Mouse (Mus musculus) limb, embryonic 11.5 days (tissue): ENCODE measurements around the gene Hyal6. TPM values are rescaled to one million over a fixed set of nuclear protein-coding genes. Genes with fewer than 3 reads are reported as not detected.

ENCODE experiments used
- ATAC-seq: fragments of 200-750 bp; cut with Nextera tagmentation; 2 replicates; pipeline ENCODE4 v1.8.0; 2017; ENCODE audit warnings: low read depth; ENCODE audit not compliant: insufficient number of reproducible peaks, low FRiP score, low TSS enrichment
- DNase-seq: peaks from one replicate; pipeline ENCODE4 v3.0.0-alpha.2; 2015; ENCODE audit warnings: low spot score
- H3K27ac ChIP-seq: fragments of 300-500 bp; sonication (generic); replicated peaks from 2 replicates; pipeline ENCODE4 v1.5.1; 2014; ENCODE audit warnings: low read depth, mild to moderate bottlenecking, low read length
- H3K27me3 ChIP-seq: fragments of 300-500 bp; sonication (generic); 2 replicates; pipeline ENCODE4 v1.6.1; 2014; ENCODE audit warnings: mild to moderate bottlenecking, low read length, mixed read lengths; ENCODE audit not compliant: control insufficient read depth, insufficient read depth
- H3K36me3 ChIP-seq: fragments of 300-500 bp; sonication (generic); 2 replicates; pipeline ENCODE4 v1.6.1; 2014; ENCODE audit warnings: mild to moderate bottlenecking, low read length, moderate library complexity, mixed read lengths; ENCODE audit not compliant: control insufficient read depth, insufficient read depth
- H3K4me1 ChIP-seq: fragments of 300-500 bp; sonication (generic); 2 replicates; pipeline ENCODE4 v1.6.1; 2014; ENCODE audit warnings: low read length, mixed read lengths; ENCODE audit not compliant: control insufficient read depth, insufficient read depth
- H3K4me2 ChIP-seq: fragments of 300-500 bp; sonication (generic); 2 replicates; pipeline ENCODE4 v1.6.1; 2014; ENCODE audit warnings: low read depth, mild to moderate bottlenecking, moderate library complexity; ENCODE audit not compliant: severe bottlenecking
- H3K4me3 ChIP-seq: fragments of 300-500 bp; sonication (generic); 2 replicates; pipeline ENCODE4 v1.5.1; 2014; ENCODE audit warnings: low read depth, low read length
- H3K9ac ChIP-seq: fragments of 300-500 bp; sonication (generic); 2 replicates; pipeline ENCODE4 v1.6.1; 2014; ENCODE audit warnings: mild to moderate bottlenecking, low read length
- H3K9me3 ChIP-seq: fragments of 300-500 bp; sonication (generic); 2 replicates; pipeline ENCODE4 v1.6.1; 2016; ENCODE audit warnings: low read length; ENCODE audit not compliant: control insufficient read depth
- WGBS: fragments of 180-500 bp; shearing (Covaris S2); extraction: QIAGEN DNeasy Blood & Tissue Kit; methylation state at CpG from one replicate; pipeline ENCODE4 v1.1.7; 2014; 5-methylcytosine and 5-hydroxymethylcytosine counted together
- polyA plus RNA-seq: library from polyadenylated mRNA; unstranded; fragments of >200 nt; fragmentation: Nextera tagmentation; extraction: Ambion mirVana; gene quantifications from 2 replicates; pipeline ENCODE4 v1.2.1, GENCODE M21; 2014

Hyal6 gene
- polyA plus RNA-seq, 1 experiment from 2014 or later, result not detected

DNA sequence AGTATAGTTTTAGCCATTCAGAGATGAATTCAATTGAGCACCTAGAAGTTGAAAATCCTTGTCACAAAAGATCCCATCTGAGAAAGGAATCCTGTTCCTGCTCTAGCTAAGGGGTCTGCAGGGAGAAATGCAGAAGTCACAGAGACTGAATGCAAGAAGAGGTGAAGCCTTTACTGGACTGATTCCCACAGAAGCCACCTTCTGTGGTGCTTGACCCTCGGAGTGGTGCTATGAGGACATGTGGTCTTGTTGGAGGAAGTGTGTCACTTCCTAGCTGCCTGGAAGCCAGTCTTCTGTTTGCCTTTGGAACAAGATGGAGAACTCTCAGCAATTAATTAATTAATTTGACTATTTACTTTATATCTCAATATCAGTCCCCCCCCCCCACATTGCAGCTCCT lies 4.9 kb upstream of the Hyal6 start:
- no peak overlapping the region for H3K4me2 ChIP-seq
- no peaks in the 10 kb centered on the region for H3K36me3 ChIP-seq
- no peak for ATAC-seq
- no peak overlapping the region for H3K4me3 ChIP-seq
- WGBS, result 95% methylated on average over 1 of the region's 1 CpGs
- no peaks in the 10 kb centered on the region for H3K9me3 ChIP-seq
- no peaks in the 10 kb centered on the region for H3K27me3 ChIP-seq
- no peak for DNase-seq
- H3K4me1 ChIP-seq, result no peaks in the 10 kb centered on the region
- H3K9ac ChIP-seq, result no peak overlapping the region
- no peak overlapping the region for H3K27ac ChIP-seq

DNA sequence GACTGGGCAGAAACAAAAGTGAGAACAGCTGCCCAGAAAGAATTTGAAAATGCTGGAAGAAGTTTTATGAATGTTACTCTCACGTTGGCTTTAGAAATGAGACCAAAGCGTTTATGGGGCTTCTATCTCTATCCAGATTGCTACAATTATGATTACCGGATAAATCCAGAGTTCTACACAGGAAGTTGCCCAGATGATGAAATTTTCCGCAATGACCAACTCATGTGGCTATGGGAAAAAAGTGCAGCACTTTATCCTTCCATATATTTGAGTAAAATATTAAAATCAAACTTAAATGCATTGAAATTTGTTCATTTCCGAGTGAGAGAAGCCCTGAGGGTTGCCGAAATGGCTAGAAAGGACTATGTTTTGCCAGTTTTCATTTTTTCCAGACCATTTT lies 1.5 kb downstream of the Hyal6 start:
- Histone ChIP-seq H3K4me3 (no peak overlapping the region), H3K9me3 (no peaks in the 10 kb centered on the region), H3K36me3 (no peaks in the 10 kb centered on the region), H3K27ac (no peak overlapping the region), H3K4me2 (no peak overlapping the region), H3K4me1 (no peaks in the 10 kb centered on the region), H3K9ac (no peak overlapping the region), H3K27me3 (no peaks in the 10 kb centered on the region)
- 84% methylated on average over 6 of the region's 6 CpGs for WGBS
- no peak for ATAC-seq
- no peak for DNase-seq

DNA sequence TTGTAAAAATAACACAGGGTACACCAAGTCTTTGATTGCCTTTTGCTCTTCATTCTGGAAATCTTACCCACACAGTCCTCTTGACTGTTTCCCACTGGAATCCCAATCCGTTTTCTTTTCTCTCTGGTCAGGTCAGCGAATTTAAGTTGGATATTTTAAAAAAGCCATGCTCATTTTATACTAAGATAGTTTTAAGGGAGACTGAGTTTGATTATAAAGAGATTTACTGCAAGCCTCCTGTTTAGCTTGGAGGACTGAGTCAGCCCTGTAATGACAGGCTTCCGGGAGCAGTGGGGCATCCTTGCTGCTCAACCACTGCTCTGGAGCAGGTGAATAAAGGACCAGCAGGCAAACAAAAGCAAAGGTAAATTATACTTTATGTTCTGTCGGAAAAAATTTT lies 15.0 kb downstream of the Hyal6 start, which contains the start of gene Hyal4:
Gene Hyal4 (plus strand): TSS at position 301 of the 400 bp plus-strand sequence.
- H3K4me3 ChIP-seq, result no peak within 1 kb of the TSS
- no peaks in the 10 kb centered on the region for H3K4me1 ChIP-seq
- H3K27ac ChIP-seq, result no peak within 1 kb of the TSS
- no peaks in the 10 kb centered on the region for H3K9me3 ChIP-seq
- H3K9ac ChIP-seq, result no peak within 1 kb of the TSS
- ATAC-seq (no peak), DNase-seq (no peak)
- H3K4me2 ChIP-seq, result no peak within 1 kb of the TSS
- 83% methylated on average over 4 of the region's 4 CpGs for WGBS
- no peaks in the 10 kb centered on the region for H3K27me3 ChIP-seq
- H3K36me3 ChIP-seq, result no peaks in the 10 kb centered on the region

DNA sequence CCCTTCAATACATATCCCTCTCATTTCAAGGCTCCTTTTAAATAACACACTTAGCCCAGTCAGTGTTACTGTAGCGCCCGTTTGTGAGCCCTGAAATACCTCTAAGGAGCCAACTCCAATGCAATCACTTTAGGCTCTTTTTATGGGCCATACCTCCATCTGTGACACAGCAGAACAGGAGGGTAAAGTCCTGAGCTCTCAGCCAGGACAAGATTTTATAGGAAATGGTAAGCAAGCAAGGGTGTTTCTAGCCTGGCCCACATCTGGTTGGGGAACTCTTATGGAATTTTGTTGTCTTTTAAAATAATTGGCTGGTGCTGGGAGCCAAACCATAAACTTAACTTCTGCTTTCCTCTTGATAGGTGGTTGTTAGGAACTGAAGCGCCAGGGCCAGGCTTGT lies 26.2 kb downstream of the Hyal6 start:
- no peaks in the 10 kb centered on the region for H3K27me3 ChIP-seq
- H3K27ac ChIP-seq, result no peak overlapping the region
- no peak overlapping the region for H3K9ac ChIP-seq
- no peak for DNase-seq
- H3K4me3 ChIP-seq, result no peak overlapping the region
- ATAC-seq, result 0 out of 2 replicates have a peak, but pooled peaks have one; percentile 60
- WGBS, result 63% methylated on average over 3 of the region's 3 CpGs
- H3K4me1 ChIP-seq, result no peaks in the 10 kb centered on the region
- no peak overlapping the region for H3K4me2 ChIP-seq
- H3K36me3 ChIP-seq, result no peaks in the 10 kb centered on the region
- no peaks in the 10 kb centered on the region for H3K9me3 ChIP-seq

DNA sequence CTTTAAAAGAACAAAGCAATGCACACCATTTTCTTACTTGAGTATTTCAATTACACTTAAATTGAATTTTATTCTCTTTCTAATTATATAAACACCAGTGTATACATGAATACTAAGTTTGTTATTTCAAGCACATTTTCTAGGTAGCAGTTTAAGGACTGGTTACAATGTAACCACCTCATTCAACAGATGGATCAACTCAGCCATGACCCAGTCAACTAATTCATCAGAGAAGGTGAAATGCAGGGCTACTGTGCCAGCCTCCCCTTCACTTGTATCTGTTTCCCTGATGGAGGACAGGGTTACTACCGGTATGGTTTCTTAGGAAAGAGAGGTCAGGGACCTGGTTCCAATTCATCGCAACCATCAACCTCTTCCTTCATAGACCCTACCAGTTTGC lies 33.2 kb downstream of the Hyal6 start:
- Histone ChIP-seq H3K27ac (no peak overlapping the region), H3K4me1 (no peaks in the 10 kb centered on the region), H3K9me3 (no peaks in the 10 kb centered on the region), H3K27me3 (no peaks in the 10 kb centered on the region), H3K4me3 (no peak overlapping the region), H3K36me3 (no peaks in the 10 kb centered on the region), H3K9ac (no peak overlapping the region), H3K4me2 (no peak overlapping the region)
- no peak for DNase-seq
- 78% methylated on average over 2 of the region's 2 CpGs for WGBS
- ATAC-seq, result no peak

DNA sequence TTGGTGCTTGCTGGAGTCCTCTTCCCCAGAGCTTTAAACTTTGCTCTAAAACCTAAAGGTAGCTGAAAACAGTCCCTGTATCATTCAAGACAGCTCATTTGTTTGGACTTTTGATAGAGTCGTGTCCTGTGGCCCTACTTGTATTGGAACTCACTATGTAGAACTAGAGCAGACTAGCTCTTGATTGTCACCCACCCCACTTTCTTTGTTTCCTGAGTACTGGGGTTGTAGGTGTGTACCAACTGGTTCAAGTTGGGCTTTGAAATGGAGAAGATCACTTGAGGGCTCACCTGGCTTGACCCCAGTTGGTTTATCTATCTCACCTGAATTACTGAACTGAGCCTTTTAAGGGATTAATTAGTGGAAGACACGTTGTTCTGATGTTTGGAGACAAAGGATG lies 46.1 kb downstream of the Hyal6 start:
- H3K4me2 ChIP-seq, result no peak overlapping the region
- H3K9ac ChIP-seq, result no peak overlapping the region
- DNase-seq, result no peak
- no peaks in the 10 kb centered on the region for H3K36me3 ChIP-seq
- WGBS, result 56% methylated on average over 2 of the region's 2 CpGs
- H3K4me3 ChIP-seq, result no peak overlapping the region
- no peaks in the 10 kb centered on the region for H3K4me1 ChIP-seq
- H3K27me3 ChIP-seq, result no peaks in the 10 kb centered on the region
- no peak overlapping the region for H3K27ac ChIP-seq
- no peak for ATAC-seq
- H3K9me3 ChIP-seq, result no peaks in the 10 kb centered on the region

DNA sequence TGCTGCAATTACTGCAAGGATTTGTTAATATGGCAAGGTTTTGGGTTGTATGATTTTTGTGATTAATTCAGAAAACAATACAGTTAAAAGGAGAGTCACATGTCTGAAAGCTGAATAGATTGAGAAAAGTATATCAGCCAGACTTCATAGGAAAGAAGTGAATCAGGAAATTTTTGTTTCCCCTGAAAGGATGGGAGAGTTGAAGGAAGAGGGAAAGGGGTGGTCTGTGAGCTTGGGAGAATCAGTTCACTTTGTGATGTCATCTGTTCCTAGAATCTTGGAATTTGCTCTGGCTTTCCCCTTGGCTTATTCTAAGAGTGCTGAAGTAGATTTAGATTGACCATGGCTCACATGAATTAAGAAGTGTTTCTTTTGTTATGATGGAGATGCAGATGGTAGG lies 57.8 kb downstream of the Hyal6 start, which contains the start of gene Spam1:
Gene Spam1 (plus strand): TSS at position 301 of the 400 bp plus-strand sequence.
- no peak within 1 kb of the TSS for H3K4me3 ChIP-seq
- no peaks in the 10 kb centered on the region for H3K36me3 ChIP-seq
- no peak within 1 kb of the TSS for H3K27ac ChIP-seq
- no peaks in the 10 kb centered on the region for H3K4me1 ChIP-seq
- H3K27me3 ChIP-seq, result no peaks in the 10 kb centered on the region
- no peak for DNase-seq
- no peak within 1 kb of the TSS for H3K9ac ChIP-seq
- no peak for ATAC-seq
- no peak within 1 kb of the TSS for H3K4me2 ChIP-seq
- H3K9me3 ChIP-seq, result no peaks in the 10 kb centered on the region

Other genes starting within 250 kb of the Hyal6 start
- gene Iqub, start 218.2 kb upstream of the Hyal6 start, polyA plus RNA-seq, result 0.04 TPM in 1 of 2 replicates, not detected in the other
- 281 and 290 TPM in 2 replicates for gene Ndufa5, start 205.2 kb upstream of the Hyal6 start, polyA plus RNA-seq
- not detected in 2 replicates for gene Asb15, start 205.1 kb upstream of the Hyal6 start, polyA plus RNA-seq
- gene Lmod2, start 135.5 kb upstream of the Hyal6 start, polyA plus RNA-seq, result not detected in 2 replicates
- 52.1 and 56.4 TPM in 2 replicates for gene Wasl, start 68.2 kb upstream of the Hyal6 start, polyA plus RNA-seq
- not detected in 2 replicates for gene Hyal4, start 15.1 kb downstream of the Hyal6 start, polyA plus RNA-seq
- not detected in 2 replicates for gene Spam1, start 57.9 kb downstream of the Hyal6 start, polyA plus RNA-seq
- not detected in 2 replicates for gene Hyal5, start 124.8 kb downstream of the Hyal6 start, polyA plus RNA-seq
- gene Tmem229a, start 223.1 kb downstream of the Hyal6 start, polyA plus RNA-seq, result 0.61 and 0.73 TPM in 2 replicates